Mouse (Mus musculus): Measurements from ENCODE around the gene Sprtn.

- no peak for TF ChIP-seq CTCF (conservative IDR thresholded peaks at IDR 0.05 in 1 of 2, IDR thresholded peaks at IDR 0.05 in 1 of 2; ENCODE audit: low read depth in 2 of 2, low read length in 2 of 2)
- TF ChIP-seq ELF1 (IDR thresholded peaks at IDR 0.05; ENCODE audit: low read depth, low read length), result no peak
- TF ChIP-seq RCOR1 (conservative IDR thresholded peaks at IDR 0.05; ENCODE audit: low read depth, low read length), result no peak
- TF ChIP-seq TBP (conservative IDR thresholded peaks at IDR 0.05; ENCODE audit: low read depth, low read length), result no peak
- no peak for TF ChIP-seq POLR2A (IDR thresholded peaks at IDR 0.05; ENCODE audit: low read depth, low read length)
- TF ChIP-seq USF2 (conservative IDR thresholded peaks at IDR 0.05; ENCODE audit: low read depth, low read length), result no peak
- no peak for TF ChIP-seq POLR2AphosphoS2 (IDR thresholded peaks at IDR 0.05; ENCODE audit: low read depth, low read length)
- TF ChIP-seq USF1 (IDR thresholded peaks at IDR 0.05; ENCODE audit: low read depth, low read length), result no peak
- TF ChIP-seq RAD21 (IDR thresholded peaks at IDR 0.05; ENCODE audit: low read depth, low read length), result no peak
Measured at GRCm38 (mm10) chr8:124925544-124926266, 28.0 kb downstream of the Sprtn start.
